Mouse (Mus musculus) layer of hippocampus, adult 2 months (tissue): Measurements from ENCODE around the gene Gm17482. TPM values are rescaled to one million over a fixed set of nuclear protein-coding genes. Genes with fewer than 3 reads are reported as not detected.

Source experiments
- DNase-seq, 2 experiments: peaks; one replicate each; pipeline ENCODE4 v3.0.0; 2022; ENCODE audit warnings: low spot score in 2 of 2
- H3K27ac ChIP-seq: fragments of 200-600 bp; 2 replicates; pipeline ENCODE4 v1.8.1; 2022
- H3K4me3 ChIP-seq: fragments of 200-600 bp; 2 replicates; pipeline ENCODE4 v1.8.1; 2022; ENCODE audit warnings: mild to moderate bottlenecking
- CTCF ChIP-seq: fragments of 200-600 bp; conservative IDR thresholded peaks from 2 replicates; pipeline ENCODE4 v1.8.1; 2022; ENCODE audit warnings: antibody characterized with exemption, mild to moderate bottlenecking, moderate library complexity
- total RNA-seq, 2 experiments: library from RNA; stranded (reverse); gene quantifications; 2 replicates each; pipeline ENCODE4 v1.2.3; 2021

Gm17482 gene
- total RNA-seq, 2 experiments from 2014 or later, result not detected

GRCm38 (mm10) chr6:115260507-115260906 is 33.4 kb downstream of the Gm17482 start:
- H3K4me3 ChIP-seq, result no peak overlapping the region
- DNase-seq, result no peak
- peak overlapping the region; percentile 19; the same call in 1 of the 2 replicates for H3K27ac ChIP-seq
- TF ChIP-seq CTCF, result no peak

GRCm38 (mm10) chr6:115266791-115267190 is 39.6 kb downstream of the Gm17482 start:
- no peak overlapping the region for H3K4me3 ChIP-seq
- TF ChIP-seq CTCF, result no peak

GRCm38 (mm10) chr6:115267916-115268315 is 40.8 kb downstream of the Gm17482 start:
- H3K27ac ChIP-seq, result 0 out of 2 replicates have a peak overlapping the region, but pooled peaks have one; percentile 0
- no peak overlapping the region for H3K4me3 ChIP-seq
- TF ChIP-seq CTCF, result peak; percentile 94
- peak; percentile 68 to 75 for DNase-seq

More at GRCm38 (mm10) chr6:115266791-115267190, 39.6 kb downstream of the Gm17482 start:
- no peak for DNase-seq
- peak overlapping the region; percentile 0; the same call in 1 of the 2 replicates for H3K27ac ChIP-seq

GRCm38 (mm10) chr6:115268551-115269385 is 41.6 kb downstream of the Gm17482 start:
- no peak overlapping the region for H3K4me3 ChIP-seq
- DNase-seq, result no peak
- no peak overlapping the region for H3K27ac ChIP-seq
- TF ChIP-seq CTCF, result no peak

- H3K27ac ChIP-seq, result no peak overlapping the region
- H3K4me3 ChIP-seq, result no peak overlapping the region
- TF ChIP-seq CTCF, result no peak
- no peak for DNase-seq
Measured at GRCm38 (mm10) chr6:115269561-115269960, 42.4 kb downstream of the Gm17482 start.

GRCm38 (mm10) chr6:115270085-115270484 is 42.9 kb downstream of the Gm17482 start:
- DNase-seq, result no peak
- no peak overlapping the region for H3K4me3 ChIP-seq
- TF ChIP-seq CTCF, result no peak
- no peak overlapping the region for H3K27ac ChIP-seq

GRCm38 (mm10) chr6:115271326-115271725 is 44.2 kb downstream of the Gm17482 start:
- DNase-seq, result no peak
- Histone ChIP-seq H3K4me3 (no peak overlapping the region), H3K27ac (no peak overlapping the region)
- no peak for TF ChIP-seq CTCF

- H3K27ac ChIP-seq, result peak overlapping the region; percentile 47; the same call in 1 of the 2 replicates
- H3K4me3 ChIP-seq, result no peak overlapping the region
- DNase-seq, result no peak
- no peak for TF ChIP-seq CTCF
Measured at GRCm38 (mm10) chr6:115271866-115272271, 44.7 kb downstream of the Gm17482 start.

GRCm38 (mm10) chr6:115273346-115273745 is 46.2 kb downstream of the Gm17482 start:
- no peak for TF ChIP-seq CTCF
- no peak for DNase-seq
- Histone ChIP-seq H3K27ac (peak overlapping the region; percentile 47; the same call in 1 of the 2 replicates), H3K4me3 (no peak overlapping the region)

GRCm38 (mm10) chr6:115274705-115275104 is 47.6 kb downstream of the Gm17482 start:
- peak overlapping the region; percentile 55 for H3K27ac ChIP-seq
- TF ChIP-seq CTCF, result no peak
- no peak for DNase-seq
- no peak overlapping the region for H3K4me3 ChIP-seq

- no peak for DNase-seq
- no peak overlapping the region for H3K27ac ChIP-seq
- TF ChIP-seq CTCF, result no peak
Measured at GRCm38 (mm10) chr6:115275116-115275815, 48.1 kb downstream of the Gm17482 start.

GRCm38 (mm10) chr6:115278086-115278485 is 50.9 kb downstream of the Gm17482 start:
- Histone ChIP-seq H3K27ac (no peak overlapping the region; the same call in 1 of the 2 replicates), H3K4me3 (no peak overlapping the region)
- DNase-seq, result no peak
- TF ChIP-seq CTCF, result no peak

More at GRCm38 (mm10) chr6:115275116-115275815, 48.1 kb downstream of the Gm17482 start:
- no peak overlapping the region for H3K4me3 ChIP-seq

- Histone ChIP-seq H3K27ac (no peak overlapping the region), H3K4me3 (no peak overlapping the region)
- DNase-seq, result no peak
- TF ChIP-seq CTCF, result no peak
Measured at GRCm38 (mm10) chr6:115279639-115280038, 52.5 kb downstream of the Gm17482 start.

GRCm38 (mm10) chr6:115284153-115284552 is 57.0 kb downstream of the Gm17482 start:
- DNase-seq, result no peak
- Histone ChIP-seq H3K4me3 (no peak overlapping the region), H3K27ac (no peak overlapping the region)
- TF ChIP-seq CTCF, result no peak
